Mouse (Mus musculus) right cerebral cortex, postnatal 25 days (tissue): ENCODE measurements around the gene Gen1.

Experiments
- DNase-seq: peaks from one replicate; pipeline ENCODE4 v3.0.0; 2022

Gen1 gene

DNA sequence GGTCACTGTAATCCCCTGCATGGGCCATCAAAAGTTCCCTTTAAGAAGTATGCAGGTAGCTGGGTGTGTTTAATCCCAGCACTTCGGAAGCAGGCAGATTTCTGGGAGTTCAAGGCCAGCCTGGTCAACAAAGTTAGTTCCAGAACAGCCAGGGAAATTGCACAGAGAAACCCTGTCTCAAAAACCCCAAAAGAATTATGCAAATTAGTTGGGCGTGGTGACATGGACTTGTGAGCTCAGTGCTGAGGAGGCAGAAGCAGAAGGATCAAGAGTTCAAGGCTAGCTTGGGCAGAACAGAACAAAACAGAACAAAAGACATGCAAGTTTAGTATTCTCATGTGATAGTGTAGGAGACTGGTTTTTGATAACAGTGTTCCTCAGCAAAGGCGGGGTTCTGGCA lies 43.0 kb downstream of the Gen1 start:
- no peak for DNase-seq

DNA sequence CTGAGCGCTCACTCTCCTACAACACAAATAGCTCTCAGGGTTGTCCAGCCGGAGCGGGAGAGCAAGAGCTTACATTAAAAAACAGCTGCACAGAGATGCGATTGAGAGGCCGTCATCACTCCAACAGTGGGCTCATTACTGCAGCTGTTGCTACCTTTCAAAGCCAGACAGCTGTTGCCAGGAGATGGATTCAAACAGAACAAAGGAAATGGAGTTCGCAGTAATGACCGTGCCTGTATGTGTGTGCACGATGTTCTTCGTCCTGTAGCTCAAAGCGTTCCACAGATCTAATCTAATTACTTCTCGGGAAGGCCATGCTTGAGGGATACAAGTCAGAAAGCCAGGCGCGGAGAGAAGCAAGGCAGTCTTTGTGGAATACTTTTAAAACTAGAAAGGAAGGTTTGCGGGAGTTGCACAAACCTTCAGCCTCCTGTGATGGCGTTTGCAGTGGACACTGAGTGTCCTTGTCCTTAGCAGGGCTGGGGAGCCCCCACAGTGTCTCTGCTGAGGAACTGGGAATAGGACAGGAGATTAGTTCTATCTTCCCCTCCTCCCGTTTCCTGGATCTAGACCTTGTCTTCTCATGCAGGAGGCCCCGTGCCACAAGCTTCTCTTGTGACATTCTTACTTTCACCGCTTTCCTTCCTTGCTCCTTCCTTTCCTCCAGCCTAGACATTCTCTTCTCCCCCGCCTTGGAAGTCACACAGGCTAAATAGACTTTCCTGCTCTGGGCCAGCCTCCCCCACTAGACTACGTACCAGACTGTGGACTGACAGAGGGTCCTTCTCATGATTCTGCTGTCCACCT lies 43.9 kb downstream of the Gen1 start:
- no peak for DNase-seq

DNA sequence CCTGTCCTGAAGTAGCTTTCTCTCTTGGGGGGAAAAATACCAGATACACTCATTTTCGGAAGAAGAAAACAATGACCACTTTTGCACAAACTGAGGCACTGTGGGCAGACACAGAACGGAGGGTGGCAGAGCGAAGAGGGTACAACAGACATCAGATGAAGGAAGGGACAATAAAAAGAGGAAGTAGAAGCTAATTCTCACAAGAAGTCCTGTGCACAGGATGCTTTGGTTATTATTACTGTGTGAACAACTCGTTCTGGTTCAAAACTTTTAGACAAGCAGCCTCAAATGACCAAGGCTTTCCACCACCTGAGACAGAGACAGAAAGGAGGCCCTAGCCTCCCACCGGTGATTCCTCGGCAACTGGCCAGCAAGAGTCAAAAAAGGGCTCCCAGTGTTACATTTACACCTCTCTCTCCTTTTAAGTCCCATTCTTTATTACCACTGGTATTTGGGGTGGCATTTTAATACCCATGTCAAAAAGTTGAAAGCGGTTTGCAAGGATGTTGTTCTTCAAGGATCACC lies 47.8 kb downstream of the Gen1 start:
- DNase-seq = no peak

DNA sequence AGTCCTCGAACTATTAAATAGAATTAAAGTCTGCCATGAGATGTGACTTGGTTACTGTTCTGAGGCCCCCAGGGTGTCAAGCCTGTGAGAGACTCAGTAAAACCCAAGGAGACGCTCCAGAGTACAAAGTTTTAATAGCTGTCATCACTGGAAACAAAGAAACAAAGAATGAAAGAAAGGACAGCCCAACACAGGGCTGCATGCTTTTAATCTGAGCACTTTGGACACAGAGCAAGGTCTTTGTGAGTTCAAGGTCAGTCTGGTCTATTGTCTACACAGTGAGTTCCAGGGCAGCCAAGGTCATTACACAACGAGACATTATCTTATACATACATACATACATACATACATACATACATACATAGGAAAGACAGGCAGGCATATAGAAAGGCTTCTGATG lies 49.1 kb downstream of the Gen1 start:
- no peak for DNase-seq

DNA sequence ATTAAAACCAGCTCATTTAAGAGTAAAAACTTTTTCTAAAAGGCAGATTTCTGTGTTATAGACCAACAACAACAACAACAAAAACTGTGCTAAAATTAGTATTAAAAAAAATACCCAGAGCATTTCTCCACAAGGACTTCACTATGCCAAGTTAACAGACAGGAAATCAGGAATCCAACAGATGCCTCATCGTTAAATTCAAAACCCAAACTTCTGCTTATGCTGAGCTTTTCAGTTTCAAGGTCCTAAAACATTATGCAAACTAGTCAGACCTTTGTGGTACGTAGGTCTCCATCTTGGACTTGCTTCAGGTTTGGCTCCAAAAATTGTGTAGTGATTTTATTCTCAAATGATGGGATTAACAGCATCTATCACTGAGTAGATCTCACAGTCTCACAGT lies 50.0 kb downstream of the Gen1 start:
- no peak for DNase-seq

DNA sequence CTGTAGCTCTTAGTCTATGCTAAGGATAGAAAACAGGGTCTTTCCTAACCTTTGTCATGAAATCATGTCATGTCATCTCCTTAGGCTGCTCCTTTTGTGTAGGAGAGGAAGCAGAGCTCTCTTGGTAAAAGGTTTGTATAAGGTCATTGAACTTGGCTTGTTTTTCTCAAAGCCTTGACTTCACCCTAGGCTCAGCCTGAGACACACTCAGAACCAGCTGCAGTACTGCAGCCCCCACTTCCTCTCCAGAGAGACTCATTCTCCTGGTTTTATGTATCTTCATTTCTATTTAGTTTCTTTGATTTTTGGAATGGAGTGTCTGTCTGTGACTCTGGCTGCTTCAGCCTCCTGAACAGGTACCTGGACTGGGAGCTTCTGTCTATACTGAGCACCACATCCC lies 50.8 kb downstream of the Gen1 start:
- DNase-seq = no peak

DNA sequence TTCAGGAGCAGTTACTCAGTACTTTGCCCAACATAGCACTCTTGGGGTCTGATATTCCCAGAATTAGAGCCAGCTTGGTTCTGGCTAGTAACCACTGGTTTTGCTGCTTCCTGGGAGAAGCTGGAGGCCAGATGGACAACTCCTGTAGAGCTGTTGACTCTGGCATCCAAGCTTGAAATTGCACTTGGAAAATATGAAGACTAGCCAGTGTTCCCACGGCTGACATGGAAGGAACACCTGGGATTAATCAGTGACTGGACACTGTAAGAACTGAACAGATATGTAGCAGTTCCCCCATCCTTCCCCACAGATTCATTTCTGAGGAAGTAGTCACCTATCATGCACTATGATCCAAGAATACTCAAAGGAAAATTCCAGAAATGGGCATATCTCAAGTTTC lies 52.7 kb downstream of the Gen1 start:
- DNase-seq = no peak

DNA sequence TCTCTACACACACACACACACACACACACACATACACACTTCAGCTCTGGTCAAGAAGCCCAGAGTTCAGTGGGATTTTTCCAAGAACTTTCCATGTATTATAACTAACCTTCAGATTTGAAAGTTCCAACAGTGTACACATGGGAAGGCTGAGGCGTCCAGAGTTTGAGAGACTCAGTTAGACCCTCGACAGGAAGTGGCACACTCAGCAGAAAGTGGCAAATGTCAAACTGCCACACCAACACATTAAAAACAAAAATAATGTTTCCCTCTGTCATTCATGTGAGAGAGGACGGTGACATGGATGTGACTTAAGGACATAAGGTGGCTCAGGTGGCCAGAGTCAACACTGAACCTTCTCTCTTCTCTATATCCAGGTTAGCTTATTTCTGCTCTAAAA lies 55.2 kb downstream of the Gen1 start:
- DNase-seq = no peak

DNA sequence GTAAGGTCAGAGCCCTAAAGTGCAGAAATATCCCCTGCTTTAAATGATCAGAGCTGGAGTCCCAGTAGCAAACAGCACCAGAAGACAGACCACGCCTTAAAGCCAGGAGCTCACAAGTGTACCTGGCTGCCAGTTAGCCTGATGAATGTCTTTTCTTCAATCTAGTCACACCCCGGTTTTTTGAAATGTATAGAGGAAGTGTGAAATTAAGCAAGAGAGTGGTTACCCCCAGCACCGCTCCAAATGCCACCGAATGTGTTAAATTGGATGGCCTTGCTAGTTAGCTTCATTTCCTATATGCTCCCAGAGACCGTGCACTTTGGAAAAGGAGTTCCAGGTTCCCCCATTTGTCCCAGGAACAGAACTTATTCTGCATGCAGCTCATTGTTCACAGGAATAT lies 56.0 kb downstream of the Gen1 start:
- DNase-seq = no peak

DNA sequence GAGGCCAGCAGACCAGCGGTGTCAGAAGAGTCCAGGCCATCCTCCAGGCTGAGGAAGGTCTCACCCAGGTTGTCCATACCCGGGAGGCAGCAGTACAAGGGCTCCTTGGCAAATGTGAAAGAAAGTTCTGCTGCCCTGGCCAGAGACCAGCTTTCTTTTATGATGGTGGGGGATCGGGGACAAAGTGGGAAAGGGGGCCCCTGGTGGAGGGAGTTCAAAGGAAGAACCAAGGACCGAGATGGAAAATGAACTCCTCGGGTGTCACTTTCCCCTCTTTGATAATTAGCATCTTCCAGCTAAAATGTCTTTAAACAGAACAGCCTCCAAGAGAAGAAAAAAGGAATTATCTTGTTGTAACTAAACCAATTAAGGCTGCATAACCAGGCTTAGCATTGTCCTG lies 56.7 kb downstream of the Gen1 start, which contains the start of gene Msgn1:
Gene Msgn1 (minus strand): TSS at position 101 of the 400 bp plus-strand sequence.
- no peak for DNase-seq

DNA sequence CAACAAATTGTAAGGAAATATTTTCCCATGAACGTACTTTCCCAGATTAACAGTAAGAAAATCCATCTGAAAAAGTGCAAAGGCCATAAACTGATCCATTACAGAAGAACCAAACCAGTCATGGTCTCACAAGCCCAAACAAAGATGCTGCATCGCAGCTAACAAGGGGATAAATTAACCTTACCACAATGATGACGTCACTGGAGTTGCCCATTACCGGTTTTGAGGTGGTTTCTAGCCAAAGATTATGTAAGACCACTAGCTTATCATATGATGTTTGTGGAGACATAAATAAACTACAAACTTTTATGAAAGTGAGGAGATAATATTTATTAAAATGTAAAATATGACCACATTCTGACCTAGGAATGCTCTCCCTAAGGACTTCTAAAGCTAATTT lies 59.3 kb downstream of the Gen1 start:
- no peak for DNase-seq

DNA sequence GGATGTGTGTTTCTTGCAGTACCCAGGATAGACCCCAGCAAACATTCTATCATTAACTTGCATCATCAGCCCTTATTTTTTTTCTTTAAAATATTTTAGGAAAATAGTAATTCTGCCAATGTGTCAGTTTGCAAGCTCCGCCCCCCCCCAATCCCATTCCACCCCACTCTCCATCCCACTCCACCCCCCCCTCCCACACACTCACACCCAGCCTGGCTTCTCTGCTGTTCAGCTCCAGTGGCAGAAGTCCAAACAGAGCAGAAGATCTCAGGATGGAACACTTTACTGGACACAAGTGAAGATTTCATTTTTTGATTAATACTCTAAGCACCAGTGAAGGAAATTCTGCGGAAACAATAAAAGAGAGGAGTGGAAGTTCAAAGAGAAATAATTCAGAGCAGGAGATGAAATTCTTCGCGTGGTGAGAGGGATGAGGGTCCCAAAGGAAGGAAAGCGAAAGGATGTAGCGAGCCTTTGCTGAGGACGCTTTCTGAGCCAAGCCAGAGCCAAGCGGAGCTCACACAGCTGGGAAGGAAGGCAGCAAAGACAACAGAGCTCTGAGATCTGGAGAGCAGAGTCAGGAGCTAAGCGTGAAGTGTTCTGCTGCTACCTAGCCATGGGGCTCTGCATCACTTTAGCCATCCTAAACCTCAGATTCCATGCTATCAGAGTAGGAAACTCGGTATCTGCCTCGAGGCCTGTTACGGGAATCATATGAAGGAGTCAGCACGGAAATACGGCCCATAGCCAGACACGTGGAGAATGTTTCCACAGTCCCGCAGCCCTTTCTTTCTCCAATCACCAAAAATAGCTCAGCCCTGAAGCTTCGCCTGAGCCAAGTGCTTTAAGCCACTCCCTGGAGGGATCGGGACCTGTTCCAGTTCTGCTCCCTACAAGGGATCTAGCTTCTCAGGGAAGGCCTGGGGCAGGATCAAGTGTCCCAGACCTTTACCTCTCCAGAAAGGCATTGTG lies 61.6 kb downstream of the Gen1 start:
- peak; percentile 7 for DNase-seq

DNA sequence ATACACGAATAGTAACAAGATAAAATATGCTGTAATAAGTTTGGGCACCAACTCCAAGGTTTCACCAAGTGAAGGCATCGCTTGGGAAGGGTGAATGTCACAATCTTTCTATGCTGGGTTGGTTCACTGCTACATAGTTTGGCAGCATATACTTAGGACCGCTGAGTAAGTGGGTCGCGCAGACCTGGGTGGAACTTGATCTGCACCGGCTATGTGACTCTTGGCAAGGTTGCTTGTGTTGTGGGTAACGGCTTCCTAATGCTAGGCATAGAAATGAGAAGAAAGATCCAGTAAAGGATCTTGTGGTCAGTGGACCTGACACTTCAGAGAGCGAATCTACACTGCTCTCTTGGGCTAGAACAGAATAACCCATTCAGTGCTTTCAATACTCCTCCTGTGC lies 63.1 kb downstream of the Gen1 start:
- no peak for DNase-seq

DNA sequence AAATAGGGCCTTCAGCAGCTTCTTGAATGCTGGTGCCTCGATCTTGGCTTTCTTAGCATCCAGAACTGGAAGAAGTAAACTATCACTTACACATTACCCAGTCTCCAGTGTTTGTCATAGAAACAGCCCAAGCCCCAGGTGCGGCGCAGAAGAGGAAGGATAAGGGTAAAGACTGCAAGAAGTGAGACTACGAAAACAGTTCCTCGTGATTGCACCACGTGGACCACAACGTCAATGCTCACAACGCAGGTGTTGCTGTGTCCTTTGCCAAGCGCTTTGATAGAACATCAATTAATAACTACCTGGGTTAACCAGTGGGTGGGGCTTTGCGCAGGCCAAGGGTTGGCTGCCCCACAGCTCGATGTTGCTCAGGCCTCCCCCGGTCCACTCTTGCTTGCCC lies 64.9 kb downstream of the Gen1 start:
- no peak for DNase-seq

DNA sequence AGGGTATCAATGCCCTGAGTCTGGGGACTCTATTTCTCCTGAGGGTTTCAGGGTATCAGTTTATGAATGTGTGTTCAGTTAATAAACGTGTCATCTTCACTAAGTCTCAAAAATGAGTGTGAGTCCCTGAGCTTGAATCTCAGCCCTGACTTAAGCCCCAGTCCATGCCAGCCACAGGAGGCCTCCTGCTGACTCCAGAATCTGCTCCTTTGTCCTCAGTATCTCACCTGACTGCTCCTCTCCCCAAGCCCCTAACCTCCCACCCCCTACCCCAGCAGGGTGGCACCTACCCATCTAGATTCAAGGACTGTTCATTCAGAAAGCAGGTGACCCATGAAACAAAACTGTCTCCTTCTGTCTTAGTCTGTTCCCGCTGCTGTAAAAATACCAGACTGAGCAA lies 67.0 kb downstream of the Gen1 start:
- DNase-seq = no peak

DNA sequence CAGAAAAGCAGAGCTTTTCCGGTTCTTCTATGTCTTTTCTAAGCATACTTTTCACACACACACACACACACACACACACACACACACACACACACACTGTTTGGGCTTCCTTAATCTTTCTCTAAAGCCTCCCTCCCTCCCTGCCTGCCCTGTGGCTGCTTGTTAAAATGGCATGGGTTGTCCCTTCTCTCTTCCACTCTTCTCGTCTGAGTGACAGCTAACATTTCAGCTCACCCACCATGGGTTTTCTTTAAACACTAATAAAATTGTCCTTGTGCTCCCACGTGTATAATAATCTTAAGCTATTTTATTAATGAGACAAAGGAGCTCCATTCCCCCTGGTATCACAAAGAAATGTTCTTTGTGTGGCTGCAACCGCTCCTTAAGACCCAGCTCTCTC lies 67.6 kb downstream of the Gen1 start:
- DNase-seq = no peak

DNA sequence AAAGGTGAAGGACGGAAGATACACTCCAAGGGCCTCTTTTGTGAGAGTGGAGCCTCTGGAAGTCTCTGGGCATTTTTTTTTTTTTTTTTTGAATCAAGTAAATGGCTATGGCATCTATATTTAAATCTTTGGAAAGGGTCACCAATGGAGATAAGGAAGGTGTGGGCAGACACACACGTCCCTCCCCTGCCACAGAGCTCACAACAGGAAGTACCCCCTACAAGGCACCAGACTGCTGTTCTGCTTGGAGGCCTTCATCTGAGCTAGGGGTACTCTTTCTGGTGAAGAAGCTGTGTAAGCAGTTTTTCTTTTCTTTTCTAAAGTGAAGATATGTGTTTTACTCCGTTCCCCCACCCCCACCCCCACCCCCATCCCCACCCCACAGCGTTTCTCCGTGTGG lies 68.8 kb downstream of the Gen1 start:
- DNase-seq = no peak

DNA sequence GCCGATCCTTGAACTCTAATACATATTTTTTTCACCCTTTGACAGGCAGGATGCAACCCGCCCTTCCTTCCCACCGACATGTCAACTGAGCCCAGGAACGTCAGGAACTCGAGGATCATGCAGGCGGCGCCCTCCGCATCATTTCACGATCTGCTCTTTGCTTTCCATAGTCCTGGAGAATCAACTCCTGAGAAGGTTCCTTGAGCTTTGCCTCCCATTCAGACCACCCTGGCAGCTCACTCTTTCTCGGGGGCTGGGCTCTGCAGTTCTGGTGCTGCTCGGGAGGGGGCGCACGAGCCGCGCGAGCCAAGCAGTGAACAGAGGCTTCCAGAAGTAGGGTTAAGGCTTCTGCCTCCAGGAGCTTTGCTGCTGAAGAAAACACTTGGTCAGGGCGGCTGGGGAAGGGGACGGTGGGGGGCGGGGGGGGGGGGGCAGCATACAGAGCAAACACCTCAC lies 69.4 kb downstream of the Gen1 start:
- peak; percentile 58 for DNase-seq

DNA sequence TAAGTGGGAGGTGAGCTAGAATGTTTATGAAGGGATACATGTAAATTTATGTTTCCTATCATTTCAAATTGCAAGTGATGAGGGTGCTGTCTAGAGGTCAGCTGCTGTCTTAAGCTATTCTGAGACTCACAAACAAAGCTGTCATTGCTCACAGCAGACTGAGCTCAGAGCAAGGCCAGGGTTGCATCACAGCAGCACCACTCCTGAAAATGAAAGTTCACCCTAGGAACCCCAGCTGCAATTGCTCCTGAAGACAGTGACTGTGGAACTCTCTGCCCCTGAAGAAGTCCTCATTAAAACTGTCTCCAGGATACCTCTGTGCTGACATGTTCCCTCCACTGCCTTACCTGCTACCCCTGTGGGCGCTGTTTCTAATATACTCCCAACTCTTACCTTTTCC lies 70.6 kb downstream of the Gen1 start:
- no peak for DNase-seq
